ENCODE assay signal across 9 mouse cellular contexts in genomic region chr9:114775272-114775671, GRCm38 (mm10). TPM values are rescaled to one million over a fixed set of nuclear protein-coding genes. Genes with fewer than 3 reads are reported as not detected.
DNase-seq lines count a peak whose midpoint lies in the region; ATAC-seq and TF ChIP-seq lines count a peak whose summit lies in the region.
"Had no signal": no experiment of that assay in that cellular context is flagged by ENCODE, and none has a peak within 500 bp of the region (broad histone marks: within the 10 kb centered on the region; RNA-seq: fewer than 3 reads in every experiment).

No protein-coding gene starts in this region.

- H3K79me2 ChIP-seq in MEL (ENCODE audit: control insufficient read depth, insufficient read depth, low read length, poor library complexity) = peaks cover 58% of the 10 kb centered on the region

- TF ChIP-seq CTCF in MEL (IDR thresholded peaks at IDR 0.05 in 2 of 3, conservative IDR thresholded peaks at IDR 0.05 in 1 of 3; ENCODE audit: control insufficient read depth in 1 of 3, insufficient read depth in 1 of 3, low read depth in 2 of 3, low read length in 3 of 3, poor library complexity in 1 of 3, severe bottlenecking in 1 of 3) = no peak

- no peaks in the 10 kb centered on the region for H3K9me3 ChIP-seq in kidney, embryonic 15.5 days (replicated peaks)
- H3K9me3 ChIP-seq in MEL (replicated peaks; ENCODE audit: insufficient read depth, low read length) = no peaks in the 10 kb centered on the region
- 0 out of 2 replicates have a peak, but pooled peaks cover 5% of the 10 kb centered on the region for H3K9me3 ChIP-seq in heart, embryonic 12.5 days (replicated peaks)
- peaks cover 11% of the 10 kb centered on the region for H3K9me3 ChIP-seq in megakaryocyte, embryonic 14.5 days

- H3K4me3 ChIP-seq in kidney, embryonic 15.5 days (replicated peaks) = no peak overlapping the region
- H3K4me3 ChIP-seq in MEL (ENCODE audit: control insufficient read depth in 1 of 2, insufficient read depth in 1 of 2, low read depth in 2 of 2, low read length in 2 of 2) = no peak overlapping the region
- no peak overlapping the region for H3K4me3 ChIP-seq in heart, embryonic 12.5 days
- H3K4me3 ChIP-seq in megakaryocyte, embryonic 14.5 days (replicated peaks) = peak overlapping the region; percentile 82
- H3K4me3 ChIP-seq: myocyte had no signal

- H3K9ac ChIP-seq in kidney, embryonic 15.5 days = no peak overlapping the region
- no peak overlapping the region for H3K9ac ChIP-seq in MEL (ENCODE audit: control insufficient read depth, low read depth, low read length, poor library complexity, severe bottlenecking)
- no peak overlapping the region for H3K9ac ChIP-seq in heart, embryonic 12.5 days

- peaks cover 48% of the 10 kb centered on the region for H3K4me1 ChIP-seq in kidney, embryonic 15.5 days
- peaks cover 14 to 29% of the 10 kb centered on the region in 2 experiments for H3K4me1 ChIP-seq in MEL (ENCODE audit: control insufficient read depth in 1 of 2, insufficient read depth in 2 of 2, low read length in 2 of 2)
- peaks cover 31% of the 10 kb centered on the region for H3K4me1 ChIP-seq in heart, embryonic 12.5 days (replicated peaks)
- H3K4me1 ChIP-seq in megakaryocyte, embryonic 14.5 days = peaks cover 74% of the 10 kb centered on the region

- H3K27ac ChIP-seq in kidney, embryonic 15.5 days = peak overlapping the region; percentile 64
- H3K27ac ChIP-seq in MEL (ENCODE audit: control insufficient read depth, low read depth, low read length) = peak overlapping the region; percentile 4; the same call in 1 of the 2 replicates
- peak overlapping the region; percentile 35; the same call in 1 of the 2 replicates for H3K27ac ChIP-seq in heart, embryonic 12.5 days (ENCODE audit: poor library complexity, severe bottlenecking)

- WGBS in kidney, embryonic 15.5 days = 55% methylated on average over 4 of the region's 4 CpGs
- whole genome bisulfite sequencing in heart, embryonic 12.5 days = 53% methylated on average over 4 of the region's 4 CpGs

- no peak for DNase-seq in kidney, postnatal 14 days
- DNase-seq in MEL (ENCODE audit: low read depth, low spot score) = no peak
- peak; percentile 86 to 92 for DNase-seq in cerebellum, postnatal 10 days
- no peak for DNase-seq in urinary bladder, postnatal 10 days (ENCODE audit: low spot score)
- no peak for DNase-seq in urinary bladder, adult 18-20 months (ENCODE audit: low spot score in 2 of 2)

- TF ChIP-seq RAD21 in MEL (IDR thresholded peaks at IDR 0.05; ENCODE audit: low read depth, low read length) = no peak

- no peaks in the 10 kb centered on the region for H3K27me3 ChIP-seq in kidney, embryonic 15.5 days
- H3K27me3 ChIP-seq in MEL (ENCODE audit: control insufficient read depth in 1 of 2, insufficient read depth in 2 of 2, low read length in 2 of 2) = no peaks in the 10 kb centered on the region
- no peaks in the 10 kb centered on the region for H3K27me3 ChIP-seq in heart, embryonic 12.5 days (replicated peaks)
- peaks cover 32% of the 10 kb centered on the region for H3K27me3 ChIP-seq in megakaryocyte, embryonic 14.5 days (replicated peaks)

- no peak for ATAC-seq in kidney, embryonic 15.5 days (replicated peaks; ENCODE audit: low FRiP score)
- no peak for ATAC-seq in heart, embryonic 12.5 days (ENCODE audit: insufficient number of reproducible peaks, low FRiP score)

- no peak overlapping the region for H3K4me2 ChIP-seq in kidney, embryonic 15.5 days
- no peak overlapping the region for H3K4me2 ChIP-seq in heart, embryonic 12.5 days

- TF ChIP-seq EP300 in MEL (IDR thresholded peaks at IDR 0.05; ENCODE audit: low read depth in 1 of 2, low read length in 2 of 2) = no peak

- peaks cover 14% of the 10 kb centered on the region for H3K36me3 ChIP-seq in kidney, embryonic 15.5 days
- peaks cover 26 to 43% of the 10 kb centered on the region in 2 experiments for H3K36me3 ChIP-seq in MEL (ENCODE audit: control insufficient read depth in 1 of 2, insufficient read depth in 2 of 2, low read length in 2 of 2)
- H3K36me3 ChIP-seq in heart, embryonic 12.5 days = peaks cover 19% of the 10 kb centered on the region
- H3K36me3 ChIP-seq in megakaryocyte, embryonic 14.5 days (replicated peaks; ENCODE audit: low read length) = peaks cover 21% of the 10 kb centered on the region

- TF ChIP-seq POLR2A in MEL (IDR thresholded peaks at IDR 0.05; ENCODE audit: control insufficient read depth in 1 of 2, insufficient read depth in 1 of 2, low read depth in 1 of 2, low read length in 2 of 2, poor library complexity in 1 of 2) = no peak; a peak in 1 of 4 replicates

TF ChIP-seq in MEL, 35 proteins besides CTCF, POLR2A, EP300 and RAD21:
- no peak for TF ChIP-seq E2F4 (IDR thresholded peaks at IDR 0.05; ENCODE audit: borderline replicate concordance, low read depth, low read length)
- no peak for TF ChIP-seq ZMIZ1 (IDR thresholded peaks at IDR 0.05; ENCODE audit: low read depth, low read length)
- no peak for TF ChIP-seq MYC (IDR thresholded peaks at IDR 0.05; ENCODE audit: low read depth, low read length)
- no peak for TF ChIP-seq POLR2AphosphoS5 (IDR thresholded peaks at IDR 0.05; ENCODE audit: borderline replicate concordance, low read depth, low read length)
- no peak for TF ChIP-seq MXI1 (IDR thresholded peaks at IDR 0.05; ENCODE audit: low read depth, low read length)
- TF ChIP-seq MYB (IDR thresholded peaks at IDR 0.05; ENCODE audit: low read depth, low read length) = no peak
- no peak for TF ChIP-seq RCOR1 (IDR thresholded peaks at IDR 0.05; ENCODE audit: low read depth, low read length)
- no peak for TF ChIP-seq KAT2A (conservative IDR thresholded peaks at IDR 0.05; ENCODE audit: low read depth, low read length)
- TF ChIP-seq UBTF (IDR thresholded peaks at IDR 0.05; ENCODE audit: borderline replicate concordance, insufficient read depth, low read depth, low read length) = no peak
- TF ChIP-seq TCF12 (IDR thresholded peaks at IDR 0.05; ENCODE audit: low read depth, low read length) = no peak
- TF ChIP-seq ZNF384 (IDR thresholded peaks at IDR 0.05; ENCODE audit: low read depth, low read length) = no peak
- no peak for TF ChIP-seq ETS1 (IDR thresholded peaks at IDR 0.05; ENCODE audit: low read depth, low read length)
- no peak for TF ChIP-seq BHLHE40 (IDR thresholded peaks at IDR 0.05; ENCODE audit: borderline replicate concordance, low read depth, low read length)

RNA-seq across cellular contexts. Expression of gene Cmtm7, which starts 6.4 kb away (rescaled TPM):
- polyA plus RNA-seq in kidney, embryonic 15.5 days (2015; fragmentation: Nextera tagmentation; extraction: Ambion mirVana) = 102 TPM in 2 replicates
- total RNA-seq in MEL (2012; rRNA removed) = 290 and 352 TPM in 2 replicates
- 100 to 1,000 TPM in 1 of 2 experiments, not detected in 1; 545 TPM for polyA plus RNA-seq in MEL (2012; ENCODE audit: insufficient read depth in 1 of 2, insufficient read length in 2 of 2, low read depth in 1 of 2, low replicate concordance in 2 of 2, missing spikeins in 1 of 2)
- 104 TPM in 2 replicates for polyA plus RNA-seq in heart, embryonic 12.5 days (2016; fragmentation: Nextera tagmentation; extraction: Ambion mirVana)
- 103 and 110 TPM in 2 replicates for polyA plus RNA-seq in megakaryocyte, embryonic 14.5 days (2012; ENCODE audit: insufficient read depth, low replicate concordance)

RNA-seq across cellular contexts. Expression of gene Cmtm6, which starts 44.4 kb away (rescaled TPM):
- polyA plus RNA-seq in kidney, embryonic 15.5 days (2015; fragmentation: Nextera tagmentation; extraction: Ambion mirVana) = 56.3 and 57.6 TPM in 2 replicates
- 17.6 and 21.0 TPM in 2 replicates for total RNA-seq in MEL (2012; rRNA removed)
- 10 to 100 TPM in 1 of 2 experiments, not detected in 1; 21.7 TPM for polyA plus RNA-seq in MEL (2012; ENCODE audit: insufficient read depth in 1 of 2, insufficient read length in 2 of 2, low read depth in 1 of 2, low replicate concordance in 2 of 2, missing spikeins in 1 of 2)
- 42.2 and 43.9 TPM in 2 replicates for polyA plus RNA-seq in heart, embryonic 12.5 days (2016; fragmentation: Nextera tagmentation; extraction: Ambion mirVana)
- 4.9 and 10.3 TPM in 2 replicates for polyA plus RNA-seq in megakaryocyte, embryonic 14.5 days (2012; ENCODE audit: insufficient read depth, low replicate concordance)

Comparison
In these comparisons a context has a peak if more than half of its experiments do, and no peak if none do; other contexts are left out.
1. H3K27ac ChIP-seq: peak in every context shown above with its lines; median percentile 64 in kidney, embryonic 15.5 days; 35 in heart, embryonic 12.5 days; 4 in MEL.
2. DNase-seq: peak in cerebellum, postnatal 10 days (2 of 2); none in kidney, postnatal 14 days (single experiment), MEL (single experiment), urinary bladder, postnatal 10 days (single experiment) and urinary bladder, adult 18-20 months (0 of 2).